Mouse (Mus musculus): ENCODE data around the gene Spns1.

GRCm38 (mm10) chr7:126424161-126424560 lies 46.9 kb upstream of the Spns1 start:
- no peak for TF ChIP-seq CTCF (IDR thresholded peaks at IDR 0.05; ENCODE audit: low read depth)
- TF ChIP-seq EP300 (optimal IDR thresholded peaks at IDR 0.05), result no peak

Measured in stomach, postnatal 0 days (tissue).